Mouse (Mus musculus): ENCODE measurements around the gene Prps1l3.
"Not testable (repeated sequence)": the region's sequence is repeated elsewhere in the genome, so short reads cannot be mapped to it uniquely, and the experiment has no call there.

Gene Prps1l3

DNA sequence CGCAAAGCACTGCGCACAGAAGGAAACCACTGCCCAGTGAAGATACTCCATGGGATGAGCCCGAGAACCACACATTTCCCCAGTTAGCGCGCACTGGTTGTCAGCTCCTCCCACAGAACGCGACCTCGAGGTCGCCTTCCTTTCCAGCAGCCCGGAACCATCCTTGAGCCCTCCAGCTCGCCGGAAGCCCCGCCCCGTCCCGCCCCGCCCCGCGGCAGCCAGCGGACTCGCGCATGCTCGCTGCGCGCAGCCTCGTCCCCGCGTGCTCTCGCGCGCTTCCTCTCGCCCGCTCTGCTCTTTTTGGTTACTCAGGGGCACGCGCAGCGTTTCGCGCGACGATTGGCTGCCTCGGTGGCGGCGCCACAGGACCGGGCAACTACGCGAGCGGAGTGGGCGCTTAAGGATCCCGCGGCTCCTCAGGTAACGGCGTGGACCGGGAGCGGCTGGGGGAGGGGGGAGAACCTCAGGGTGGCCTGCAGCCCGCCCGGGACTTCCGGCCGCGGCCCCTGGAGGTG, at the start of gene Prps1l3, which contains the start of gene Mipol1:
Gene Prps1l3 (plus strand): TSS at position 221 of the 515 bp plus-strand sequence.
Gene Mipol1 (plus strand): TSS at position 236 of the 515 bp plus-strand sequence.
- peak; percentile 96 for DNase-seq (ENCODE audit: extremely low spot score, low spot score)

DNA sequence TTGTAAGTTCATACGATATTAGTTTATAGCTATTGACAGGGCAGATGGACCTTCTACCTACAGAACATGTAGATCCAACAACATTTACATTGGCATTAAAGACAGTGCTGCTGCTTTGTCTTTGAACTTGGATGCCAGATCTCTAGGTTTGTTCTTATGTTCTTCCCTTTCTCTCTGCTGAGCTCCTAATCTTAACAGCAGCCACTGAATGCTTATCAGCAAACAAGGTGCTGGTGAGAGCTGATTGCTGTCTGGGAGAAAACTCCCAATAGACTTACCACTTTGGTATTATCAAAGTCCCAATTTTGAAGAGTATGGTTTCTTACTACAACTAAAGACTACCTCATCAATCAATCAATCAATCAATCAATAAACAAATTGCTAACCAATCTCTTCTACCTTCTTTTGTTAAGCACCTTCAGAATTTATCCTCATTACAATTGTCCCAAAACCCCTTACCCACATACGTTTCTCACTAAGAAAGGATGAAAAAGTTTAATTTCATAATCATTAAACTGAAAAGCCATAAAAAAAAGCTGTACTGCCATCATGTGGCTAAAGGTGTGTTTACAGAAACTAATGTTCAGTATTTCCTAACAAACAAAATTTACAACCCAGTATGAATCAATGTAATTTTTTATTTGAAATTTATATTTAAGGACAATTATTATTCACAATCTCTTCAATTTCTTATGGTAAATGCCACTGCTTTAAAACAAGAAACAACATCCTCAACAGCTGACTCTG, 45.6 kb upstream of the Prps1l3 start:
- no peak for DNase-seq (ENCODE audit: extremely low spot score, low spot score)

DNA sequence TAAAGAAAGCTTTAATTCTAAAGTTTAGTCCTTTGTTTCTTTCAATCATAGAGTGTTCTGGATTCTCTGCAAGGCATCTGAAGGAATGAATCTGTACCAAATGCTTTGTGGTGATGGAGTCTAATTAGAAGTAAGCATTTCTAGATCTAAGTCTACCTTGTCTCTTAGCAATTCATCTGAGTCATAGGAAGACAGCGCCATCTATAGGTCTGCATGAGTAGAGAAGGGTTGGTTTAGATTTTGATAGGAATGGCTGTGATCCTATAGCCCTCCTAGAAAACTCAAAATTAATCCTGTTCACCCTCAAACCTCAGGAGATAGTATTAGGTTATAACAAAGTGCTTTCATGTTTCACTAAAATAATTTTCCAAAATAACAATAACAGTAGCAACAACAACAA, 44.7 kb upstream of the Prps1l3 start:
- DNase-seq (ENCODE audit: extremely low spot score, low spot score): no peak

DNA sequence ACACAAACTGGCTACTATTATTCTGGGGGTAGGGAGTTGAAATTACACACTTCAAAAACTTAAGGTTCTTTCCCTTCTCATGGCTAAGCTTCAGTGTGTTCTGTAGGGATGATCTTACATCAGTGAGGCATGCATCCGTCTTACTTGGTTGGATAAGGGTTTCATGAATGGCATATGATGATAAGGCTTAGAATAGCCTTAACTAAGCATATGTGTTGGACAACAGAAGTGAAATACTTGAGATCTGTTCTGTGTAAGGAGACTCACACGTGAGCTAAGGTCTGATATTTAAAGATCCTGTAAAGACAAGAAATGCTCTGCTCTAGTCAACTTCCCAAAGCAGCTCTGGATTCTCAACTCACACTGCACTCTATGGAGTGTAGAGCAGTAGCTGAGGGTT, 44.1 kb upstream of the Prps1l3 start:
- no peak for DNase-seq (ENCODE audit: extremely low spot score, low spot score)

DNA sequence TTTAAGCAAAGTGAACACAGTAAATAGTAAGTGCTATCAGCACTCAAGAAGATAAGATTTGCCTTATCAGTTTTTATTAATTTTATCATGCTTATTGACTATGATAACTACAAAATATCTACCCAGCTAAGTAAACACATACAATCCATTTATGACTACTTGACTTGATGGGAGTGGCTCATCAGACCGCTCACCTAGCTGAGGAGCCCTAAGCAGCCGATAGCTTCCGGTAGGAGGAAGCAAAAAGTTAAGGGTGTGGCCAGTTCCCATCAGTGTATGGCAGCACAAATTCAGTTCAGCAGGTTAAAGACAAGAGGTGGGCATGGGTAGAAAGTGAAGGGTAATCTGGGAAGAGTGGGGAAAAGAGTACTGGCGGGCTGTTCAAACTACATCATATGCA, 43.2 kb upstream of the Prps1l3 start:
- DNase-seq (ENCODE audit: extremely low spot score, low spot score): no peak

DNA sequence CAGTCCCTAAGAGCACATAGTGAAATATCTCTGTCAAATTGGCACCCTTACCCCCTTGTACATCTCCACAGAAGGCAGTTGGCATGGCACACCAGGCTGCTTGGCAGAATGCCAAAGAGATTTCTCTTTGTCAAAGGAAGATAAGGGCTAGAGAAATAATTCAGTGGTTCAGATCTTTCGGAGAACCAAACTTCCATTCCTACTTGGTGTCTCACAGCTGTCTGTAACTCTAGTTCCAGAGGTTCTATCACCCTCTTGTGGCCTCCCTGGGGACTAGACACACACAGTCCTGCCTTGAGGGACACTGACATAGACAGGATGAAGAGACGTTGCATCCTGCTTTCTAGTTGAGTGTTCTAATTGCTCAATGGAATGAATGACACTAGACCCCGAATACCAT, 35.6 kb upstream of the Prps1l3 start:
- DNase-seq (ENCODE audit: extremely low spot score, low spot score): no peak

DNA sequence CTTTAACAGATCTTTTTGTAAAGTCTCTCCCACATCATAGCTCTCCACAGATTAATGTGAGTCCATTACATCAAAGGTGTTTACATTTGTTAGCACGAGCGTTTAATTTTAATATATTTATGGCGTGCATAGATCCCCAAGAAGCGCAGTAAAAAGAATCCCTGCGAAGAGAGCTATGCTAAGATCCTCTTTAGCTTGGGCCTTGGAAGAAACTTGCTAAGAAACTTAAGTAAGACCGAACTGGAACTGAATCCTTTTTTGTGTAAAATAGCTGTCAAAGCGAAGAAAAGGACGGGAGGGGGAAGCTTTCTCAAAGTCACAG, 34.0 kb upstream of the Prps1l3 start:
- no peak for DNase-seq (ENCODE audit: extremely low spot score, low spot score)

DNA sequence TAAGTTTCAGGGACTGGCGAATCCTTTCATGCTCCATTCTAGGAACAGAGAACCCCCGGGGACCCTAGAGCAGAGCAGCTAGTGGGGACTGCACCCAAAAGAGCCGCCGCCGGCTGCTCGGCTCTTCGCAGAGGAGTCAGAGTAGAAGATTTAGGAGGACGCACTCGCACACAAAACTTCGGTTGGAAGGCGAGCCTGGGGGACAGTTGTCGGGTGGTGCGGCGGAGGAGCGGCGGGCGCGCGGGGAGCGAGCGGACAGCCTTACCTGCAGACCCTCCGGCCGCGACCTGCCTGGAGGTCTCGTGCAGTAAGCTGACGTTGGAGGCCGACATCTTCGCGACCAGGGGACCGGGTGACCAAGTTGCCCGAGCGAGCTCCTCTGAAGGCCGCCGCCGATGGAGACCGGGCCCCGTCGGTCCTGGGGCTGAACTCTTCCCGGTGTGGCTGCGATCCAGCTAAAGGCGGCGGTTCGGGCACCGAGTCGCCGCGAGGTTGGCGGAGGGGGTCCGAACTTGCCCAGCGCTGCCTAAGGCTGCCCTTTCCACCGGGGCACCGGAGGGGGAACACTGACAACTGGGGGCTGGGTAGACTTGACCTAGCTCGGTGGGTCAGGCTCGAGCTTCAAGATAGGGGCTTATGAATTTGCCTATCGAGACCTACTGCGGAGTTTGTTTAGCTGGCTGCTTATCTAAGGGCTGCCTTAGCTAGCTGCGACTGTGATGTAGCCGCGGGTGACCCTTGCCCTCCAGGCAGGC, 33.4 kb upstream of the Prps1l3 start:
- DNase-seq (ENCODE audit: extremely low spot score, low spot score): peak; percentile 74

DNA sequence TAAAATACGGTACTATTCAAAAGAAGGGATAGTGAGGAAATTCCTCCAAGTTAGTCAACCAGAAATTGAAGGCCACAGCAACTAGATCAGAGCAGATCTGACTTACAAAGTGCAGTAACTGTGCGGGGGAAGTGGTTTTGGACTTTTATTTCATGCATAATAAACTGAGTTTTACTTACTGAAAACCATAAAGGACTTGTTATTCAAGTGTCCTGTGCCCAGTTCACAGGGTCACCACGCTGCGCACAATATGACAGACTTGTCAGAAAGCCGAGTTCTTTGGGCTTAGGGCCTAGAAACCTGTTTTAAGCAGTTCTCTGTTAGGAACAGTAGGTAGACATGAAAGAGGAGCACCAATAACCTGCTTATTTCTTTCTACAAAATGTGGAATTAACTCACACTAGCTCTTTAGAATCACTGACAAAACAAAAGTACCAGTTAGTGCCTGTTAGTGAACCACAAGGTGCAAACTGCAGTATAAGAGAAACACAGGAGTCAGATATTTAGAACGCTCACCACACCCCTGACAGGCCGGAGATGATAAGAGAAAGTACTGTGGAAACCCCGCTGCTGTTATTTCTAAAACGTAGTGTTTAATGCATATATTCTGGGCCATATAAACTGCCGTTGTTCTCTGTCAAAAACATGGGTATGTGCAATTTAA, 32.7 kb upstream of the Prps1l3 start, which contains the start of gene Slc25a21:
Gene Slc25a21 (minus strand): TSS at position 110 of the 664 bp plus-strand sequence.
- no peak for DNase-seq (ENCODE audit: extremely low spot score, low spot score)

DNA sequence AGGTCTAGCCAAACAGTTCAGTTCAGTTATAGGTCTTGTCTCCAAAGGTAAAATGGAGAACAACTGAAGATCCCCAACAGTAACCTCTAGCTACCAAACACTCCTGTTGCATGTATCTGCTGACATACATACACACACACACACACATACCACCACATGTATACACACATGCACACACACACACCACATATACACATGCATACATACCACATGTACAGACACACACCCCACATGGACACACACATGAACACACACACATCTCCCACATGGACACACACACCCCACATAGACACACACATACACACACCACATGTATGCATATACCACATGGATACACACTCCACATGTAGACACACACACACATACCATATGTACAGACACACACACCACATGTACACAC, 31.9 kb upstream of the Prps1l3 start:
- DNase-seq (ENCODE audit: extremely low spot score, low spot score): no peak

DNA sequence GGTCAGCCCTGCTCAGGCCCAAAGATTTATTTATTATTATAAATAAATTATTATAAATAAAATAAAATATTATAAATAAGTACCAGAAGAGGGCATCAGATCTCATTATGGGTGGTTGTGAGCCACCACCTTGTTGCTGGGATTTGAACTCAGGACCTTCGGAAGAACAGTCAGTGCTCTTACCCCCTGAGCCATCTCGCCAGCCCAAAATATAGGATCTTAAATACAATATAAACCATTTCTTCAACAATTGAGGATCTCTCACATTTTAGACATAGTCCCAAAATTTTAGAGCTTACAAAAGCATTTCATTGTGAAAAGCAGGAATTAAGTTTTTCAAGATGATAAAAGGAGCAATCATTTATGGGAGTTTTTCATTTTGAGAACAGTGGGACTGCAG, 30.8 kb upstream of the Prps1l3 start:
- DNase-seq (ENCODE audit: extremely low spot score, low spot score): no peak

DNA sequence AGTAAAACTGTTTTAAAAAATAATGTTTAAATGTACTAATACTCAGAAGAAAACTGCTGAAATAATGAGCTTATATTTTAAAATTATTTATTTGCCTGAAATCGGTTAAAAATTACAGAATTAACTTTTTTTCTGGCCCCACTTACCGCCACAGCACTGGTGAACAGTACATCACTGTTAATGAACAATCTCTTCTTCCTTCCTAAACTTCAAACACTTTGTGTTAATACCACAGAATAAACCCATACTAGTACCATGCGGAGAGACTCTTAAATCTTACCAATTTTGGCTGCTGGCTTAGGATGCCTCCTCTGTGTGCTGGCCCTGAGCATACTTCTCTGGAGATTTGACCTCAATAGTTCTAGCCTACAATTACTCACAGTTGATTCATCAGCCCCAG, 28.3 kb upstream of the Prps1l3 start:
- DNase-seq (ENCODE audit: extremely low spot score, low spot score): no peak

DNA sequence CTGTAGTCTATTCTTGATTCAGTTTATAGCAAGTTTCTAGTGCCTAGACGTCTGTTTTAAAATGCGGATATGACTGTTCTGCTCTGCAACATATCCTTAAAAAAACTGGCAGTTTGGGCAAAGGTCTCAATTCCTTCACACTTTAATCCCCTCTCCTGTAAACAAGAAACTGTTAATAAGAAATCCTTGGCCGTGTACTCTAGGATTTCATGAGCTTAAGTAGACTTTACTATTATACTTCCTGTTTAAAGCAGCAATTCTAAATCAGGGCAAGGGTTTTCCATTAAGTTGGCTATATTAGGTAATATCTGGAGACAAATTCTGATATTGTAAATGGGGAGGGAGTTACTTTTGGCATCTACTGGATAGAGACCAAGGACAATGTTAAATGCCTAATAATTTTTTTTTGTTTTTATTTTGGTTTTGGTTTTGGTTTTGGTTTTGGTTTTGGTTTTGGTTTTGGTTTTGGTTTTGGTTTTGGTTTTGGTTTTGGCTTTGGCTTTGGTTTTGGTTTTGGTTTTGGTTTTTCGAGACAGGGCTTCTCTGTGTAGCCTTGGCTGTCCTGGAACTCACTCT, 25.8 kb upstream of the Prps1l3 start:
- DNase-seq (ENCODE audit: extremely low spot score, low spot score): no peak

DNA sequence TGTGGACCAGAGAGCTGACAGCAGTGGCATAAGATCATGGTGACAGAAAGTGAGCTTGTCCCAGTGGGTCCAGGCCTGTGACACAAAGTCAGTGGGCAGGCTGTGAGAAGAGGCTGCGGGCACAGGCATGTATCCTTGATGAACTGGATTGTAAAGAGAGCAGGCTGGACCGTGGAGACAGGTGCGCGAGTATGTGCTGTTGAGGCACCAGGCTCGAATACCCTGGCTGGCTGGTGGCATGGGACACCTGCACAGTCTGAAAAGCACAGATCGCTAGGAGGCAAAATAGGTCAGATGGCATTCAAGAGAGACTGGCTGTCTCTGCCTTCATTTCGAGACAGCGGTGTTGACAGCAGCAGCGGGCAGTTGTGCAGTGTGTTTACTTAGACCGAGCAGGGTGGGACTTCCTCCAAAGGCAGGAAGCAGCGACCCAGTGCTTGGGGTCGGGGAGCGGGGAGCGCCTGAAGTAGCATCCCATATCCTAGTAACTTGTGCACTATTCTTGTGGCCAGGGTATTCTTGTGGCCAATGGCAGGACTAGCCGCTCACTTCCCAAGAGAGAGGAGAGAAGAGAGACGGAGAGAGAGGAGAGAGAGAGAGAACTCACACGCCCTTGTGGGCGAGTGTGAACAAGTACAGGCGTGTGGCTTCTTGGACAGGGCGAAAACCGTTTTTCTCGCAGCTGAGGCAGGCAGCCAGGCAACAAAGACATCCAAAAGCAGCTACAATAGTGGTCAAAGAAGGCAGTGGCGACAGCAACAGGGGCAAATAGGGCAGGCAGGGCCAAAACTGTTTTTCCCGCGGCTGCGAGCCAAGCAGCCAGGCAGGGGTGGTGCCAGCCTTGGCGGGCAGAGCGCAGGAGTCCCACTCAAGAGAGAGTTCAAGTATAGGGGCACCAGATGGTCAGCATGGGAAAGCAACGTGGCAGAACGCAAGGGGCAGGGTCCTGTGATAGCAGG, 18.6 kb upstream of the Prps1l3 start:
- peak; percentile 54 for DNase-seq (ENCODE audit: extremely low spot score, low spot score)

DNA sequence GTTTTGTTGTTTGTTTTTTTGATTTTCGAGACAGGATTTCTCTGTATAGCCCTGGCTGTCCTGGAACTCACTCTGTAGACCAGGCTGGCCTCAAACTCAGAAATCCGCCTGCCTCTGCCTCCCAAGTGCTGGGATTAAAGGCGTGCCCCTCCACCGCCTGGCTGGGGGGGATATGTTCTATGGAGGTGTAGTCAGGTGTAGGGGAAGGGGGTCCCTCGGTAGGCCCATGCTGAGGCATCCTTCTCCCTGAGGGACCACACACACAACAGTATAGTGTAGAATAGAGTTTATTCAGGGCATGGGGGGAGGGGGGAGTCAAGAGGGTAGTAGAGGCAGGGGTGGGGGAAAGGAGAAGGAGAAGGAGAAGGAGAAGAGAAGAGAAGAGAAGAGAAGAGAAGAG, 17.7 kb upstream of the Prps1l3 start:
- not testable (repeated sequence) for DNase-seq (ENCODE audit: extremely low spot score, low spot score)

DNA sequence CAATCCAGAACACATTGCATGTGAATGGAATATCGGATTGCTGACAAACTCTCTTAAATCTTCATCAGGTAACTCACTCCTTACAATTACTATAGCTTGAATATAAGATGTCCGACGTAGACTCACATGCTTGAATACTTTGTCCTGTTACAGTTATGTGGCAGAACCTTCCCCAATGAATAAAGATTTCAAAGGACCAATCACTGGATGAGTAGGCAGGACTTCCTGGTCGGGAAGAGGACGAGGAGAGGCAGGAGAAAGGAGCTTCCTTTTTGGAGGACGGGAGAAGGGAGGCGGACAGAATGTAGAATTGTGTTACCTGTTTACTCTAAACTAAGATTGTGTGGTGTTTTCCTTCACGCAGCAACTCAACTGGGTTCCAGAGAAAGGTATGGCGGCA, 3.8 kb upstream of the Prps1l3 start:
- no peak for DNase-seq (ENCODE audit: extremely low spot score, low spot score)

DNA sequence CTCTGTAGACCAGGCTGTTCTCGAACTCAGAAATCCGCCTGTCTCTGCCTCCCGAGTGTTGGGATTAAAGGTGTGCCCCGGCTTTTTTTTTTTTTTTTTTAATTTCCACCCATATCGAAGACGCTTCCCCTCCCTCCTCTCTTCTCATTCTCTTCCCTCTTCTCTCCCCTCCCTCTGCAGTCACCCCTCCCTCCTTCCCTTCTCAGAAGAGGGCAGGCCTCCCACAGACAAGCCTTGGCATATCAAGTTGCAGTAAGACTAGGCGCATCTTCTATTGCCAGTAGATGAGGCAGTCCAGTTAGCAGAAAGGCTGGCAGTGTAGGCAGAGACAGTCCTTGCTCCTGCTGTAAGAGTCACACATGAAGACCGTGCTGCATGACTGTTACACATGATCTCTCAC, 2.4 kb upstream of the Prps1l3 start:
- no peak for DNase-seq (ENCODE audit: extremely low spot score, low spot score)

DNA sequence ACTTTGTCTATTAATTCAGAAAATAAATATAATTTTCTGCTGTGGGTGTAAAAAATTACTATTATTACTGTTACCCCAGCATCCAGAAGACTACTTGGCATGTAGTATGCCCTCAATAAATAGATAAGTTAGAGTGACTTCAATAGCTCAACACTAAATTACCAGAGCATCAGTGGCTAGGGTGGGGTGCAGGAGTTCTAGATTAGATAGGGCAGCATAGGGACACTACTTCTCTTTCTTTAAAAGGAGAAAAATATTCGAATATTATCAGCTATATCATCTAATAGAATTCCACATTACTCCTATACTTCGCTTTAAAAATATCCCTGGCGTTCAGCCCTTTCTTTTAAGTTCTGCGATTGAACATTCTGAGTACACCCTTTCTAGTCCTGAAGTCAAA, 509 bp upstream of the Prps1l3 start:
- no peak for DNase-seq (ENCODE audit: extremely low spot score, low spot score)

DNA sequence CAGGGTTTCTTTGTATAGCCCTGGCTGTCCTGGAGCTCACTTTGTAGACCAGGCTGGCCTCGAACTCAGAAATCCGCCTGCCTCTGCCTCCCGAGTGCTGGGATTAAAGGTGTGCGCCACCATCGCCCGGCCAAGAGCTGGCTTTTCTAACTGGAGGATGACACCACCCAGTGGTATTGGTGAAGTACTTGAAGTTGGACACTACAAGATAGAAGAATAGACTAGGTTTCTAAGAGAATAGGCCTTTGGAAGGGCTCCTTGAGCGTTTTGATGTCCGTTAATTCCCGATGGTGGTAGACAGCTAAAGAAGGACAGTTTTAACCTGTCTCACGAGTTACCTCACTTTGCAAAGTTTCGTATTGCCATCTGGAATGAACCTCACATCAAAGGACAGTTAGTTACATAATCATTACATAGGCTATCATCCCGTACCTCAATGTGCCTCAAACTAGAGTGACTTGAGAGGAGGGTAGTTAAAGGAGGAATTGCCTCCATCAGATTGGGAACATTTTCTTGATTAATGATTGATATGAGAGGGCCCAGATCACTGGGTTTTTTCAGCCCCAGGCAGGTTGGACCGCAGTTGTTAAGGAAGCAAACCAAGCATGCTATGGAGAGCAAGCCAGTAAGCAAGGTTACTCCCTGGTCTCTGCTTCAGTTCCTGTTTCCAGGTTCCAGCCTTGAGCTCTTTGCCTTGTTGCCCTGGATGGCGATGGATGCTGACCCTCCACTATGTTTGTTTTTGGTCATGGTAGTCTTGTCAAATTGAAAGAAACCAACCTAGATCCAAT, 1.1 kb downstream of the Prps1l3 start:
- peak; percentile 31 for DNase-seq (ENCODE audit: extremely low spot score, low spot score)

DNA sequence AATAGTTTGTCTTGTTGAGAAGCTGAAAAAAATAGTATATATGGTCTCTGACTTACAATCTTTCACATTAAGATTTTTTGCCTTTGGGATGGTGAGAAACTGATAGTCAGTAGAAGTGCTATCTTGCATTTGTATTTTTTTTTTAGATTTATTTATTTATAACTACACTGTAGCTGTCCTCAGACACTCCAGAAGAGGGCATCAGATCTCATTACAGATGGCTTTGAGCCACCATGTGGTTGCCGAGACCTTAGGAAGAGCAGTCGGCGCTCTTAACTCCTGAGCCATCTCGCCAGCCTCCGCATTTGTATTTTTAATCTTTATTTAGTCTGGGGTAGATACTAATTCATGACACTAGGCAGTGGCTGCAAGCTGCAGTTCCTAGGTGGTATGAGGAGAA, 3.2 kb downstream of the Prps1l3 start:
- no peak for DNase-seq (ENCODE audit: extremely low spot score, low spot score)
